Comparison of ENCODE assay signal across 18 mouse cellular contexts in the genomic region with DNA sequence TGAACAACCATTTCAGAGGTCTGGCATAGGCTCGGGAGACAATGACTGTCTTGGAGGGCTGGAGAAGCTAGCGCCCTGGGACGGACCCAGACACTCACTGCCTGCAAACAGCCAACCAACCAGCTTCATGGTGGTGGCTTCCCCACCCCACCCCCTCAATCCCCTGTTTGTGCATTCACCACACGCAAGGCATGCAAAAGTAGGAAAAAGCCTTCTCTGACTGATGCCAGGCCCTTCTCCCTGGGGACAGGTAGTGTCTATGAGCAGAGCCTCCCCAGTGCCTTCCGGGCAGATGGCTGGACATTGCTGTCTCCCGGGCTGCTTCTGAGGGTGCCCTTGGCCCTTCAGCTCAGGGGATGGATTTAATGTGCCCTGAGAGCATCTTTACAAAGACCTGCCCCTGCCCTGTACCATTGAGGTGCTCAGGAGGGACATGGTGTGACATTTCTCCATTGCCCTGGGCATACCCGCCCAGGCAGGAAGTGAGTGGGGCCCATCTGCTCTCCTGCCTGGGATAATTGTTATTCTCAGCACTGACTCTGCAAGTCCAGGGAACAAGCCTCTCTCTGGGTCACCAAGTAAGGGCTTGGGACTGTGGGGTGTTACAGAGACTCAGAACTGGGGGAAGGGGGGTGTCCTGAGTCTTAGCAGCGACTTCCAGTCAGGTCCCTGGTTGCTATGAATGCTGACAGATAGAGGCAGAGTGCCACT. TPM values are rescaled to one million over a fixed set of nuclear protein-coding genes. Genes with fewer than 3 reads are reported as not detected.
DNase-seq lines count a peak whose midpoint lies in the region; ATAC-seq lines count a peak whose summit lies in the region.
"Had no signal": no experiment of that assay in that cellular context is flagged by ENCODE, and none has a peak within 500 bp of the region (broad histone marks: within the 10 kb centered on the region; RNA-seq: fewer than 3 reads in every experiment).

No protein-coding gene starts in this region.

- peaks cover 5% of the 10 kb centered on the region for H3K27me3 ChIP-seq in forebrain, embryonic 10.5 days (ENCODE audit: poor library complexity, severe bottlenecking)
- H3K27me3 ChIP-seq in forebrain, embryonic 12.5 days: peaks cover 6% of the 10 kb centered on the region
- no peaks in the 10 kb centered on the region for H3K27me3 ChIP-seq in neural tube, embryonic 11.5 days (ENCODE audit: control insufficient read depth, insufficient read depth, low read length)
- H3K27me3 ChIP-seq in midbrain, embryonic 12.5 days: peaks cover 11% of the 10 kb centered on the region
- no peaks in the 10 kb centered on the region for H3K27me3 ChIP-seq in neural tube, embryonic 15.5 days (replicated peaks)

- H3K36me3 ChIP-seq in forebrain, embryonic 10.5 days (replicated peaks): no peaks in the 10 kb centered on the region
- H3K36me3 ChIP-seq in forebrain, embryonic 12.5 days (replicated peaks): no peaks in the 10 kb centered on the region
- no peaks in the 10 kb centered on the region for H3K36me3 ChIP-seq in neural tube, embryonic 11.5 days (ENCODE audit: control insufficient read depth, insufficient read depth, low read length)
- H3K36me3 ChIP-seq in midbrain, embryonic 12.5 days: no peaks in the 10 kb centered on the region
- no peaks in the 10 kb centered on the region for H3K36me3 ChIP-seq in neural tube, embryonic 15.5 days
- H3K36me3 ChIP-seq: embryonic facial prominence, embryonic 13.5 days; liver, embryonic 12.5 days had no signal

- H3K9me3 ChIP-seq in forebrain, embryonic 10.5 days: no peaks in the 10 kb centered on the region
- no peaks in the 10 kb centered on the region for H3K9me3 ChIP-seq in forebrain, embryonic 12.5 days
- no peaks in the 10 kb centered on the region for H3K9me3 ChIP-seq in neural tube, embryonic 11.5 days (ENCODE audit: control insufficient read depth, low read length)
- H3K9me3 ChIP-seq in midbrain, embryonic 12.5 days: no peaks in the 10 kb centered on the region
- H3K9me3 ChIP-seq in neural tube, embryonic 15.5 days (replicated peaks): no peaks in the 10 kb centered on the region
- H3K9me3 ChIP-seq: embryonic facial prominence, embryonic 13.5 days; liver, embryonic 12.5 days had no signal

- no peak for ATAC-seq in forebrain, embryonic 12.5 days (ENCODE audit: low FRiP score)
- ATAC-seq in neural tube, embryonic 11.5 days (ENCODE audit: insufficient read depth, low FRiP score, low TSS enrichment): peak; percentile 62
- ATAC-seq in midbrain, embryonic 12.5 days (ENCODE audit: low FRiP score, low read depth): peak; percentile 52; the same call in 1 of the 2 replicates
- peak; percentile 37; the same call in 1 of the 2 replicates for ATAC-seq in neural tube, embryonic 15.5 days (ENCODE audit: low FRiP score)
- ATAC-seq: liver, embryonic 12.5 days had no signal

- H3K27ac ChIP-seq in forebrain, embryonic 10.5 days: peak overlapping the region; percentile 44; the same call in 1 of the 2 replicates
- H3K27ac ChIP-seq in forebrain, embryonic 12.5 days: no peak overlapping the region
- peak overlapping the region; percentile 47; the same call in 1 of the 2 replicates for H3K27ac ChIP-seq in neural tube, embryonic 11.5 days (ENCODE audit: low read depth, low read length)
- H3K27ac ChIP-seq in midbrain, embryonic 12.5 days (replicated peaks): peak overlapping the region; percentile 35; the same call in 1 of the 2 replicates
- H3K27ac ChIP-seq in neural tube, embryonic 15.5 days (replicated peaks): peak overlapping the region; percentile 46
- H3K27ac ChIP-seq: embryonic facial prominence, embryonic 13.5 days; liver, embryonic 12.5 days had no signal

- no peak for DNase-seq in forebrain, embryonic 10.5 days (ENCODE audit: extremely low spot score, low spot score)
- DNase-seq in neural tube, embryonic 11.5 days (ENCODE audit: low spot score): peak; percentile 53
- DNase-seq in neural tube, embryonic 10.5 days (ENCODE audit: extremely low spot score, low spot score): no peak
- DNase-seq in urinary bladder, postnatal 25 days (ENCODE audit: low spot score): no peak
- DNase-seq in retina, postnatal 1 day: no peak
- DNase-seq: adrenal gland, postnatal 10 days; cerebellum, adult 2 months; gastrocnemius, postnatal 36 days; heart, postnatal 14 days; kidney, postnatal 36 days; layer of hippocampus, postnatal 36 days; spleen, adult 18-20 months had no signal

- H3K4me3 ChIP-seq in forebrain, embryonic 10.5 days: no peak overlapping the region
- no peak overlapping the region for H3K4me3 ChIP-seq in forebrain, embryonic 12.5 days (replicated peaks)
- no peak overlapping the region for H3K4me3 ChIP-seq in neural tube, embryonic 11.5 days (ENCODE audit: low read depth, low read length)
- H3K4me3 ChIP-seq in midbrain, embryonic 12.5 days: no peak overlapping the region
- no peak overlapping the region for H3K4me3 ChIP-seq in neural tube, embryonic 15.5 days (replicated peaks)
- H3K4me3 ChIP-seq: embryonic facial prominence, embryonic 13.5 days; liver, embryonic 12.5 days had no signal

- 79% methylated on average over 8 of the region's 8 CpGs for WGBS in forebrain, embryonic 10.5 days
- 75% methylated on average over 8 of the region's 8 CpGs for WGBS in forebrain, embryonic 12.5 days
- 64% methylated on average over 8 of the region's 8 CpGs for WGBS in neural tube, embryonic 11.5 days
- WGBS in midbrain, embryonic 12.5 days: 62% methylated on average over 8 of the region's 8 CpGs
- WGBS in neural tube, embryonic 15.5 days: 23% methylated on average over 8 of the region's 8 CpGs

- no peak overlapping the region for H3K4me2 ChIP-seq in forebrain, embryonic 12.5 days
- no peak overlapping the region for H3K4me2 ChIP-seq in neural tube, embryonic 11.5 days (ENCODE audit: low read depth)
- H3K4me2 ChIP-seq in midbrain, embryonic 12.5 days (replicated peaks): no peak overlapping the region
- no peak overlapping the region for H3K4me2 ChIP-seq in neural tube, embryonic 15.5 days
- H3K4me2 ChIP-seq: embryonic facial prominence, embryonic 13.5 days; heart, embryonic 11.5 days; liver, embryonic 12.5 days had no signal

- no peak overlapping the region for H3K9ac ChIP-seq in forebrain, embryonic 12.5 days
- H3K9ac ChIP-seq in neural tube, embryonic 11.5 days (ENCODE audit: low read length): no peak overlapping the region; the same call in 1 of the 2 replicates
- no peak overlapping the region for H3K9ac ChIP-seq in midbrain, embryonic 12.5 days (replicated peaks)
- H3K9ac ChIP-seq in neural tube, embryonic 15.5 days (replicated peaks): no peak overlapping the region
- H3K9ac ChIP-seq: embryonic facial prominence, embryonic 13.5 days; liver, embryonic 12.5 days had no signal

- peaks cover 21% of the 10 kb centered on the region for H3K4me1 ChIP-seq in forebrain, embryonic 10.5 days
- H3K4me1 ChIP-seq in forebrain, embryonic 12.5 days: peaks cover 14% of the 10 kb centered on the region; the same call in 1 of the 2 replicates
- peaks cover 16% of the 10 kb centered on the region for H3K4me1 ChIP-seq in neural tube, embryonic 11.5 days (ENCODE audit: control insufficient read depth, insufficient read depth, low read length)
- H3K4me1 ChIP-seq in midbrain, embryonic 12.5 days: peaks cover 16% of the 10 kb centered on the region; the same call in 1 of the 2 replicates
- peaks cover 25% of the 10 kb centered on the region for H3K4me1 ChIP-seq in neural tube, embryonic 15.5 days

RNA-seq across cellular contexts. Expression of a gene that starts 43.0 kb away (rescaled TPM):
- 2.1 and 2.2 TPM in 2 replicates for polyA plus RNA-seq in forebrain, embryonic 10.5 days (2016; fragmentation: Nextera tagmentation; extraction: Ambion mirVana)
- polyA plus RNA-seq in forebrain, embryonic 12.5 days (2016; fragmentation: Nextera tagmentation; extraction: Ambion mirVana): 0.60 and 1.1 TPM in 2 replicates
- polyA plus RNA-seq in neural tube, embryonic 11.5 days (2014; fragmentation: Nextera tagmentation; extraction: Ambion mirVana): 3.0 and 4.9 TPM in 2 replicates
- polyA plus RNA-seq in midbrain, embryonic 12.5 days (2016; fragmentation: Nextera tagmentation; extraction: Ambion mirVana): 0.69 and 1.4 TPM in 2 replicates
- polyA plus RNA-seq in neural tube, embryonic 15.5 days (2015; fragmentation: Nextera tagmentation; extraction: Ambion mirVana): 2.0 and 10.0 TPM in 2 replicates
